Mouse (Mus musculus) layer of hippocampus, postnatal 14 days (tissue): Measurements from ENCODE around the gene Vmn2r57. TPM values are rescaled to one million over a fixed set of nuclear protein-coding genes. Genes with fewer than 3 reads are reported as not detected.
A peak's percentile ranks its signal among the peaks of the same experiment; 100 is the strongest.
"Not testable (repeated sequence)": the region's sequence is repeated elsewhere in the genome, so short reads cannot be mapped to it uniquely, and the experiment has no call there.

Experiments used
- DNase-seq, 2 experiments: peaks; one replicate each; pipeline ENCODE4 v3.0.0; 2021 to 2022; ENCODE audit warnings: low spot score in 2 of 2, mixed read lengths in 1 of 2
- long read RNA-seq, 2 experiments: library from polyadenylated mRNA; stranded (forward); transcript quantifications; one replicate each; pipeline ENCODE4 v2.0.0; 2021
- total RNA-seq, 2 experiments: library from RNA; stranded (reverse); gene quantifications; 2 replicates each; pipeline ENCODE4 v1.2.3; 2021

Vmn2r57 gene
- total RNA-seq: under 1 TPM; 0.26 to 0.39 TPM
- long read RNA-seq, experiment 1: 0 reads
- long read RNA-seq, experiment 2, partial matches to known transcripts: 0 of 3 reads
- long read RNA-seq, experiment 2, other reads (novel, unspliced or antisense): 3 of 3 reads

DNA sequence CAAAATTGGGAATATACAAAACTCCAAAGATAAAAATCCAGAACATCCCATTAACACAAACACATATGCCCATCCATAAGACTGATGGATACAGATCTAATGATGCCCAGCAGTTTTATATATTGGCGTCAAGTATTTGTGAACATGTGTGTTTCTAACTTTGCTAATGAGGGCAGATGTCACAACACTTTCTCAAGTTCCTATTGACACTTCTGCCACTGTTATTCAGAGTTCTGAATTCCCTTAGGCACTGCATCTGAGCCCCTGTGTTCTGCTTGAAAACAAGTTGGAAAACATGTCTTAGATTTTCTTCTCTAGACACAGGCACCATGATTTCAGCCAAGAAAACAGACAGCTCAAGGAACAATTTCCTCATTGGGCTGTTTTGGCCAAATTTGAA, at the start of gene Vmn2r57:
Vmn2r57 (minus strand) TSS at position 101 of the 400 bp plus-strand sequence.
- DNase-seq: not testable (repeated sequence)

GRCm38 (mm10) chr7:41497871-41498270, 49.4 kb upstream of the Vmn2r57 start:
- DNase-seq: peak in 1 of 2 experiments; percentile 2

GRCm38 (mm10) chr7:41451864-41452263, 3.4 kb upstream of the Vmn2r57 start:
- DNase-seq: no peak

DNA sequence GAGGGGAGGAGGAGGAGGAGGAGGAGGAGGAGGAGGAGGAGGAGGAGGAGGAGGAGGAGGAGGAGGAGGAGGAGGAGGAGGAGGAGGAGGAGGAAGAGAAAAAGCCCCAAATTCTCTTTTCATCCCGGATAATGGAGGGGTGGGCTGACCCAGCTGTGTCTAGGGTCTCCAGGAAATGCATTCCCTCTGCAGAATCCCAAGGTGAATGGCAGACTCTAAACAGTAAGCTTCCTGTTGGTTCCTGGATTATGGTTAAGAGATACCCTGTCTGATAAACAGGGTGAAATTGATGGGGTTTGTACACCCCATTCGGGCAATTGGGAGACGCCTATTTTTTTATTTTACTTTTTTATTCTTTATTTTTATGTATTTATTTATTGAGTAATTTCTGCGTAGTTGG, 54.4 kb downstream of the Vmn2r57 start:
- no peak for DNase-seq

DNA sequence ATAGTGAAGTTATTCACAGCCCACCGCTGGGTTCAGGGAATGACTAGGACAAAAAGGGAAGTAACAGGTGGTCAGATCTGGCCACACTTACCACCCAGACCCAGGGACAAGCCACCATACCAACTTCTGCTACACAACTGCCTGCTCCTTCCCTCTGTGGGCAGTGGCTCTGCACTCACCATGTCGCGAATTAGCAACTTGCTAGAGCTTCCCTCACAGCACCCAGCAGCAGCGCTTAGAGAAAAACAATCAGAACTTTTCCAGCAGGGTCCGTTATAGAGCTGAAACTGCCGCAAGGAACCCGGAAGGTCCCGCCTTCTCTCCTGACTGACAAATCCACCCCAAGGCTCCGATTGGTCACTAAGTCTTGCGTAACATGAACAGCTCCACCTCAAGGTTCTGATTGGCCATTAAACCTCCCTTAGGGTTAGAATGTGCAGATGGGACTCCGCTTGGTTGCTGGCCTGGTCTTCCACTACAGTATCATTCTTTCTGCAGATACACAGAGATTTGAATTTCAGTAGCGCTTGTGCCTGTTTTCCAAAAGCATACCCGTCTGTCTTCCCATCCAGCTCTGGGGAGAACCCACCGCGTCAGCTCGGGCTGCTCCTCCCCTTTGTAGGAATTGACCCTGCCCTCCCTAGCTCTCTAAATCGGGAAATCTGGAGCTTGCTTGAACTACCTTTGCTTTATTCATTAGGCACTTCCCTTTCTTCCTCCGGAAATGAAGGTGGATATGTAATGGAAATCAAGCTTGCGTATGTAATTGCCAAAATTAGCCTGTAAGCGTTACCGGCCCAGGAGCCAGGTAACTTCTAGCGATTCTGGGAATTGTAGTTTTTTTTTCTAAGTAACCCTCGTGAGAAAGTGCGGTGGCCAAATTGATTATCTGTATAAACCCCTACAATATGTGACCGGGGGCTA, 55.2 kb downstream of the Vmn2r57 start, which contains the start of gene AI987944:
AI987944 (minus strand) TSS at position 332 of the 924 bp plus-strand sequence.
- peak; percentile 81 to 93 for DNase-seq

Other genes with a start within 250 kb of the Vmn2r57 start
- 10 to 100 TPM; 10.8 to 11.0 TPM for gene AI987944, start 55.3 kb downstream of the Vmn2r57 start, total RNA-seq
- gene Gm20449, start 50.7 kb upstream of the Vmn2r57 start, total RNA-seq: under 1 TPM; 0.30 to 0.36 TPM
- gene AW146154, start 51.2 kb upstream of the Vmn2r57 start, total RNA-seq: 10 to 100 TPM; 10.9 to 11.2 TPM
- gene Gm6871, start 125.0 kb upstream of the Vmn2r57 start, total RNA-seq: not detected
- gene 2610021A01Rik, start 150.5 kb upstream of the Vmn2r57 start, total RNA-seq: 10 to 100 TPM; 22.6 to 28.2 TPM
- gene Zfp788, start 184.5 kb upstream of the Vmn2r57 start, total RNA-seq: 10 to 100 TPM; 33.1 to 34.3 TPM